Comparison of ENCODE assay signal across 9 mouse cellular contexts in genomic region chr12:8922369-8923124, GRCm38 (mm10). TPM values are rescaled to one million over a fixed set of nuclear protein-coding genes. Genes with fewer than 3 reads are reported as not detected.
A peak's percentile ranks its signal among the peaks of the same experiment; 100 is the strongest.
DNase-seq lines count a peak whose midpoint lies in the region; ATAC-seq lines count a peak whose summit lies in the region.
"Had no signal": no experiment of that assay in that cellular context is flagged by ENCODE, and none has a peak within 500 bp of the region (broad histone marks: within the 10 kb centered on the region; RNA-seq: fewer than 3 reads in every experiment).

No protein-coding gene starts in this region.

- H3K27me3 ChIP-seq in erythroblast, embryonic 14.5 days (ENCODE audit: control insufficient read depth) = no peaks in the 10 kb centered on the region
- H3K27me3 ChIP-seq in forebrain, embryonic 11.5 days (ENCODE audit: control insufficient read depth, insufficient read depth, low read length) = no peaks in the 10 kb centered on the region
- no peaks in the 10 kb centered on the region for H3K27me3 ChIP-seq in limb, embryonic 12.5 days
- H3K27me3 ChIP-seq in neural tube, embryonic 14.5 days (ENCODE audit: control insufficient read depth, insufficient read depth, low read length) = no peaks in the 10 kb centered on the region

- H3K4me3 ChIP-seq in erythroblast, embryonic 14.5 days (replicated peaks) = peak overlapping the region; percentile 97
- H3K4me3 ChIP-seq in forebrain, embryonic 11.5 days (ENCODE audit: low read depth, low read length) = peak overlapping the region; percentile 74
- peak overlapping the region; percentile 78 for H3K4me3 ChIP-seq in limb, embryonic 12.5 days (replicated peaks)
- peak overlapping the region; percentile 81 for H3K4me3 ChIP-seq in neural tube, embryonic 14.5 days (ENCODE audit: low read depth, low read length)

- DNase-seq in A20 (ENCODE audit: low read depth, low spot score) = peak; percentile 58
- DNase-seq in forebrain, embryonic 11.5 days (ENCODE audit: low spot score) = no peak
- no peak for DNase-seq in embryo, embryonic 9.5 days (ENCODE audit: extremely low spot score)
- no peak for DNase-seq in cerebellum, adult 8-10 months

- peak overlapping the region; percentile 91 for H3K27ac ChIP-seq in forebrain, embryonic 11.5 days (ENCODE audit: low read depth, low read length)
- H3K27ac ChIP-seq in limb, embryonic 12.5 days = peak overlapping the region; percentile 98
- H3K27ac ChIP-seq in neural tube, embryonic 14.5 days (ENCODE audit: low read depth, low read length) = peak overlapping the region; percentile 88

- peaks cover 33% of the 10 kb centered on the region for H3K36me3 ChIP-seq in erythroblast, embryonic 14.5 days (ENCODE audit: control insufficient read depth)
- H3K36me3 ChIP-seq in forebrain, embryonic 11.5 days (ENCODE audit: control insufficient read depth, insufficient read depth, low read length) = peaks cover 2% of the 10 kb centered on the region; the same call in 1 of the 2 replicates
- peaks cover 27% of the 10 kb centered on the region for H3K36me3 ChIP-seq in limb, embryonic 12.5 days
- no peaks in the 10 kb centered on the region for H3K36me3 ChIP-seq in neural tube, embryonic 14.5 days (ENCODE audit: control insufficient read depth, insufficient read depth, low read length)

- H3K4me1 ChIP-seq in erythroblast, embryonic 14.5 days (ENCODE audit: control insufficient read depth) = peaks cover 38% of the 10 kb centered on the region
- no peaks in the 10 kb centered on the region; the same call in 1 of the 2 replicates for H3K4me1 ChIP-seq in forebrain, embryonic 11.5 days (replicated peaks; ENCODE audit: control insufficient read depth, insufficient read depth, low read length)
- peaks cover 27% of the 10 kb centered on the region for H3K4me1 ChIP-seq in limb, embryonic 12.5 days (replicated peaks)
- H3K4me1 ChIP-seq in neural tube, embryonic 14.5 days (ENCODE audit: control insufficient read depth, insufficient read depth, low read length) = peaks cover 22% of the 10 kb centered on the region

- H3K9ac ChIP-seq in forebrain, embryonic 11.5 days (ENCODE audit: low read length) = peak overlapping the region; percentile 80
- H3K9ac ChIP-seq in limb, embryonic 12.5 days (replicated peaks) = peak overlapping the region; percentile 92
- peak overlapping the region; percentile 89 for H3K9ac ChIP-seq in neural tube, embryonic 14.5 days (replicated peaks; ENCODE audit: low read depth, low read length)

- ATAC-seq in erythroblast, adult 5-6 weeks (replicated peaks; ENCODE audit: low FRiP score, poor library complexity, severe bottlenecking) = no peak
- ATAC-seq in forebrain, embryonic 11.5 days (replicated peaks; ENCODE audit: low FRiP score) = no peak
- ATAC-seq in limb, embryonic 12.5 days (ENCODE audit: insufficient number of reproducible peaks, insufficient read depth, low FRiP score, low TSS enrichment, low read depth) = no peak
- no peak for ATAC-seq in neural tube, embryonic 14.5 days (ENCODE audit: low read depth)

- H3K4me2 ChIP-seq in forebrain, embryonic 11.5 days (ENCODE audit: low read depth, low read length, severe bottlenecking) = peak overlapping the region; percentile 67
- H3K4me2 ChIP-seq in limb, embryonic 12.5 days = peak overlapping the region; percentile 81
- peak overlapping the region; percentile 72 for H3K4me2 ChIP-seq in neural tube, embryonic 14.5 days (ENCODE audit: low read depth, low read length)

- 7% methylated on average over 30 of the region's 30 CpGs for WGBS in forebrain, embryonic 11.5 days
- WGBS in limb, embryonic 12.5 days = 4% methylated on average over 30 of the region's 30 CpGs
- WGBS in neural tube, embryonic 14.5 days = 6% methylated on average over 30 of the region's 30 CpGs

- H3K9me3 ChIP-seq in erythroblast, embryonic 14.5 days (ENCODE audit: control insufficient read depth, low read length) = no peaks in the 10 kb centered on the region
- no peaks in the 10 kb centered on the region for H3K9me3 ChIP-seq in forebrain, embryonic 11.5 days (ENCODE audit: control insufficient read depth, low read length)
- H3K9me3 ChIP-seq in limb, embryonic 12.5 days = no peaks in the 10 kb centered on the region
- no peaks in the 10 kb centered on the region for H3K9me3 ChIP-seq in neural tube, embryonic 14.5 days (ENCODE audit: control insufficient read depth, low read length)

RNA-seq across cellular contexts. Expression of gene Laptm4a, which starts 1.1 kb away (rescaled TPM):
- polyA plus RNA-seq in erythroblast, embryonic 14.5 days (2012) = 0.72 and 1.2 TPM in 2 replicates
- 82.0 and 92.8 TPM in 2 replicates for total RNA-seq in erythroblast, adult 5-6 weeks (2015; ENCODE audit: low replicate concordance)
- total RNA-seq in erythroblast, adult 5-6 weeks (2017; ENCODE audit: low replicate concordance) = 120 and 147 TPM in 2 replicates
- 196 and 197 TPM in 2 replicates for polyA plus RNA-seq in forebrain, embryonic 11.5 days (2014; fragmentation: Nextera tagmentation; extraction: Ambion mirVana)
- 278 and 287 TPM in 2 replicates for polyA plus RNA-seq in limb, embryonic 12.5 days (2016; fragmentation: Nextera tagmentation; extraction: Ambion mirVana)
- polyA plus RNA-seq in neural tube, embryonic 14.5 days (2014; fragmentation: Nextera tagmentation; extraction: Ambion mirVana) = 61.1 and 200 TPM in 2 replicates

RNA-seq across cellular contexts. Expression of gene Matn3, which starts 25.2 kb away (rescaled TPM):
- not detected in 2 replicates for polyA plus RNA-seq in erythroblast, embryonic 14.5 days (2012)
- not detected in 2 replicates for total RNA-seq in erythroblast, adult 5-6 weeks (2015; ENCODE audit: low replicate concordance)
- not detected in 2 replicates for total RNA-seq in erythroblast, adult 5-6 weeks (2017; ENCODE audit: low replicate concordance)
- polyA plus RNA-seq in forebrain, embryonic 11.5 days (2014; fragmentation: Nextera tagmentation; extraction: Ambion mirVana) = 1.8 and 2.0 TPM in 2 replicates
- 5.4 and 7.5 TPM in 2 replicates for polyA plus RNA-seq in limb, embryonic 12.5 days (2016; fragmentation: Nextera tagmentation; extraction: Ambion mirVana)
- 0.07 and 0.17 TPM in 2 replicates for polyA plus RNA-seq in neural tube, embryonic 14.5 days (2014; fragmentation: Nextera tagmentation; extraction: Ambion mirVana)
- total RNA-seq: hematopoietic stem cell, adult 5-6 weeks had no signal

RNA-seq across cellular contexts. Expression of gene Wdr35, which starts 51.1 kb away (rescaled TPM):
- 0.01 TPM in 1 of 2 replicates, not detected in the other for polyA plus RNA-seq in erythroblast, embryonic 14.5 days (2012)
- 2.9 TPM in 1 of 2 replicates, not detected in the other for total RNA-seq in erythroblast, adult 5-6 weeks (2015; ENCODE audit: low replicate concordance)
- total RNA-seq in erythroblast, adult 5-6 weeks (2017; ENCODE audit: low replicate concordance) = 1.1 TPM in 2 replicates
- 26.3 and 28.0 TPM in 2 replicates for polyA plus RNA-seq in forebrain, embryonic 11.5 days (2014; fragmentation: Nextera tagmentation; extraction: Ambion mirVana)
- 32.6 and 32.9 TPM in 2 replicates for polyA plus RNA-seq in limb, embryonic 12.5 days (2016; fragmentation: Nextera tagmentation; extraction: Ambion mirVana)
- polyA plus RNA-seq in neural tube, embryonic 14.5 days (2014; fragmentation: Nextera tagmentation; extraction: Ambion mirVana) = 19.6 and 21.7 TPM in 2 replicates

Comparison
In these comparisons a context has a peak if more than half of its experiments do, and no peak if none do; other contexts are left out.
1. RNA of gene Laptm4a, which starts 1.1 kb away (polyA plus RNA-seq): 278 to 287 TPM in limb, embryonic 12.5 days, 196 to 197 TPM in forebrain, embryonic 11.5 days and 61.1 to 200 TPM in neural tube, embryonic 14.5 days; 0.72 to 1.2 TPM in erythroblast, embryonic 14.5 days; every median in the first group is over 10 times any median in the second.
2. RNA of gene Wdr35, which starts 51.1 kb away (polyA plus RNA-seq): 32.6 to 32.9 TPM in limb, embryonic 12.5 days, 26.3 to 28.0 TPM in forebrain, embryonic 11.5 days and 19.6 to 21.7 TPM in neural tube, embryonic 14.5 days; 0.01 TPM in erythroblast, embryonic 14.5 days; every median in the first group is over 10 times any median in the second.
3. Peak in every context shown above with its lines, with median percentiles within 50 percentile points of each other: H3K4me3 ChIP-seq, H3K27ac ChIP-seq, H3K4me2 ChIP-seq and H3K9ac ChIP-seq.